Mouse (Mus musculus): ENCODE results near the gene Prss22. TPM values are rescaled to one million over a fixed set of nuclear protein-coding genes. Genes with fewer than 3 reads are reported as not detected.
A peak's percentile ranks its signal among the peaks of the same experiment; 100 is the strongest.

Prss22 gene
- total RNA-seq, 2 experiments from 2014 or later, result not detected

- H3K27ac ChIP-seq, result no peak overlapping the region
- no peak for TF ChIP-seq CTCF (conservative IDR thresholded peaks at IDR 0.05)
Observed at GRCm38 (mm10) chr17:23992789-23993553, 4.9 kb downstream of the Prss22 start.

GRCm38 (mm10) chr17:23989802-23990201 is 8.1 kb downstream of the Prss22 start:
- DNase-seq (ENCODE audit: low spot score in 2 of 2), result no peak
- no peak for TF ChIP-seq CTCF (conservative IDR thresholded peaks at IDR 0.05)
- Histone ChIP-seq H3K27ac (no peak overlapping the region), H3K4me3 (no peak overlapping the region)

More at GRCm38 (mm10) chr17:23992789-23993553, 4.9 kb downstream of the Prss22 start:
- H3K4me3 ChIP-seq, result no peak overlapping the region; the same call in 1 of the 2 replicates
- DNase-seq (ENCODE audit: low spot score in 2 of 2), result no peak

DNA sequence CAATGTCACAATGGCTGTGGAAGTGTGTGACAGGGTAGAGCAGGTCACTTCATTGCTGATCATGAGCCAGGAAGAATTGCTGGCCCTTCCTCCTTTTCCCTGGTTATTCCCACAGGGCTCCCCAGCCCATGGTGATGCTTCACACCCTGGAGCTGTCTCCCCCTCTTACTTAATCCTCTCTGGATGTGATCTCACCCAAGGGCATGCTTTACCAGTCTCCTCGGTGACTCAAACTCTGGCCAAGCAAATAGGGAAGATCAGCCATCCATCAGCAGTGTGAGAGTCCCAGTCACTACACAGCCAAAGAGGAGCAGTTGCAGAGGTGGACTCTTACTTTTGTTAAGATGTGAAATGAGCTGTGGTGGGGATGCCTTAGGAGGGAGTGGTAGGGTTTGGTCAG is 12.9 kb downstream of the Prss22 start:
- no peak for DNase-seq (ENCODE audit: low spot score in 2 of 2)
- TF ChIP-seq CTCF (conservative IDR thresholded peaks at IDR 0.05), result no peak
- Histone ChIP-seq H3K4me3 (no peak overlapping the region), H3K27ac (no peak overlapping the region)

DNA sequence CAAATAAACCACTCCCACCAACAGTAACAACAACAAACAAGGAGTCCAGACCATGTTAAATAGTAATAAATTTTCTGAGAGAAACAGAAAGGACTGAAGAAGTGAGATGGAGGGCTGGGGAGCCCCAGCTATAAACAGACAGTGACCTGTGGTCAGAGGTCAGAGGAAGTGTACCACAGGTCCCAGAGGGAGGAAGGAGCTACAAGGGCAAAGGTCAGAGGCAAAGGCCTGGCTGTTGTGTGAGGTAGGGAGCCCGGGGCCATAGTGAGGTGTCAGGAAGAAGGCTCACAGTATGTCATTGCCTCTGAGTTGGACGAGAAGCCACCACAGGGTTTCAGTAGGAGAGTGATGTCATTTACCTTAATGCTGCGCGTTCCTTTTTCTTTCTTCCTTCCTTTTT is 15.0 kb downstream of the Prss22 start:
- no peak overlapping the region for H3K27ac ChIP-seq
- no peak for DNase-seq (ENCODE audit: low spot score in 2 of 2)
- H3K4me3 ChIP-seq, result no peak overlapping the region
- TF ChIP-seq CTCF (conservative IDR thresholded peaks at IDR 0.05), result no peak

DNA sequence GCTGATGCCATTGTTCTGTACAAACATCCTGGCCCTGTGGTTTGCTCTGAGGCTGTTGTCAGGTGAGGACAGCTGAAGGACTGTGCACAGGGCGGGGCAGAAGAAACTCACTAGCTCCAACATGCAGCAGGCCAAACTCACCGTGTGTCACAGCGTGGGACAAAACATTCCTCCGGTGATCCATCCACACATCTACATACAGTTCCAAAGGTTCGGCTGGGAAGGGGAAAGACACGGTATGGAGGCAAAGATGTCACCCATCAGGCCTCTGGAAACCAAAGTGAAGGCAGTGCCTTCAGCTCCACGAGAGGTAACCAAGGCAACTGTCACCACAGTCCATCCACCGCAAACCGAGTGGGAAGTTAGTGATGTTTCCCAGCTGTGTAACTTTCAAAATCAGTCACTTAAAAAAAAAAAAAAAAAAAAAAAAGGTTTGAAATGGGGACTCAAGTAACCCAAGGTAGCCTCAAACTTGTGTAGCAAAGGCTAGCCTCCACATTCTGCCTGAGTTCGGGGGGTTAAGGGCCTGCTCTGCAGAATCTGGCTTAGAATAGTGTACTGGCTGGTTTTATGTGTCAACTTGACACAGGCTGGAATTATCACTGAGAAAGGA is 17.5 kb downstream of the Prss22 start, which contains the start of gene Prss30:
Gene Prss30, minus strand, starts transcription at position 270 of the 613 bp plus-strand sequence.
- no peak for TF ChIP-seq CTCF (conservative IDR thresholded peaks at IDR 0.05)
- no peak for DNase-seq (ENCODE audit: low spot score in 2 of 2)
- Histone ChIP-seq H3K4me3 (no peak within 1 kb of the TSS), H3K27ac (no peak within 1 kb of the TSS)

DNA sequence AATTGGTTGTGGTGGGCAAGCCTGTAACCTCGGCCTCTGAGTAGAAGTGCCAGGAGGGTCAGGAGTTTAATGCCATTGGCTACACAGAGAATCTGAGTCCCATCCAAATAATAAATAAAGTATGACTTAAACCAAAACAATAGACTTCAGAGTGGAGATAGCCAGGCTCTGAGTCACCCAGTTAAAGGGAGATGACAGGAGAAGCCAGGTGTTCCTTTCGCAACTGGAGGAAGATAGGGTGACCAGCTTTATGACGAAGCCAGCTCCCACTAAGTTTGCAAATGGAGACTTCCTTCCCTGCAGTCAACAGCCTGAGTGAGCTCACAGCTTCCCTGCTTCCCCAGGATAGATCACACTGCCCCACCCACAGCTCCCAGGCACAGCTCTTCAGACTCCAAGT is 18.4 kb downstream of the Prss22 start:
- TF ChIP-seq CTCF (conservative IDR thresholded peaks at IDR 0.05), result no peak
- Histone ChIP-seq H3K27ac (no peak overlapping the region), H3K4me3 (no peak overlapping the region)
- DNase-seq (ENCODE audit: low spot score in 2 of 2), result no peak

DNA sequence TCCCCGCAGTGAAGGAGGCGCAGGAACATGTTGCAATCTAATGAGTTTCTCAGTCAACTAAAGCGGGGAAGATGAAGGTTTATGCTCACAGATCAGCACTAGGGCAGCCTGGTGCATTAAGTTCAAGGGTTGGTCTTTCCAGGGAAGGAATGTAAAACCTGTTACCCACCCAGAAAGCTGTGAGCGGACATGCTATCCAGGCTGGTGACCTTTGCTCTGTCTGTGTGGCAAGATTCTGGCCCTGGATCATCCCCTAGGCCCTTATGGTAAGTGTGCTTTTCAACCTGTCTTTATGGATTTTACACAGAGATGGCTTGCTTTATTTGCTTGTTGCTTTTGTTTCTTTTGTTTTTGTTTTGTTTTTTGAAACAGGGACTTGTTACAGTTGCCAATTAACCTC is 21.2 kb downstream of the Prss22 start:
- H3K27ac ChIP-seq, result no peak overlapping the region
- DNase-seq (ENCODE audit: low spot score in 2 of 2), result no peak
- H3K4me3 ChIP-seq, result no peak overlapping the region
- TF ChIP-seq CTCF (conservative IDR thresholded peaks at IDR 0.05), result no peak

DNA sequence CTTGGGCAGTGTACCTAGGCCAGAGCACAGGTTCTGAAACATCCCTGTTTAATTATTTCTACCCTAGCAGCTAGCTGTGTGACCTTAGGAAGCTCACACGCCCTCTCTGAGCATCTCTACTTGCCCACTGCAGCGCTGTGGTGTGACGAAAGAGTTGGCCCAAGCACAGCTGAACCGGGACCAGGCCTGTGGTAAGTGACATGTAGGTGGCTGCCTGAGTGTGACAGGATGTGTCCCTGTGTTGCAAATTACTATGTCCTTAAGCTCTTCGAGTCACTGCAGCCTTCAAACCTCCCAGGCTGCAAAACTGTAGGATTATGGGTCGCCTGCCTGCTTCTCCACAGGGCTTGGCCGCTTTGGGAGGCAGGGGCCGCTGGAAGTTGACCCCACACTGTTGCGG is 26.6 kb downstream of the Prss22 start:
- Histone ChIP-seq H3K4me3 (no peak overlapping the region), H3K27ac (no peak overlapping the region)
- TF ChIP-seq CTCF (conservative IDR thresholded peaks at IDR 0.05), result no peak
- DNase-seq (ENCODE audit: low spot score in 2 of 2), result no peak

- Histone ChIP-seq H3K27ac (no peak overlapping the region), H3K4me3 (no peak overlapping the region)
- peak; percentile 41 to 76 for DNase-seq (ENCODE audit: low spot score in 2 of 2)
- peak; percentile 80 for TF ChIP-seq CTCF (conservative IDR thresholded peaks at IDR 0.05)
Observed at GRCm38 (mm10) chr17:23969231-23969630, 28.7 kb downstream of the Prss22 start.

DNA sequence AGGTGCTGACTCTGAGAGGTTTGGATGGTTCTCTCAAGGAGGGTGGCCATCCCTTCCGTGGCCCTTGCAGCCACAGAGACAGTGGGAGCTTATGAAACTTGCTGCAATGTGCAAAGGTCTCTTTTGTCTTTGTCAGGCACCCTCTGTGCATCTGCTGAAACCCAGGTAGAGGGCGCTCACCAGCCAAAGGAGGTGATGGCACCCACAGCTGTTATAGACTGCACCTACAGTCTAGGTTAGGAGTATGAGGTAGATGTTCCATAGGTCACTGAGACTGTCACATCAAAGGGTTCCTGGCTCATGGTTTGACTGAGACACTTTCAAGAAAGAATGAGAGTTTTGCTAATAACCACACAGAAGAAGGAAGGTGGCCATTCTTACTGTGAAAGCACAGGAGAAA is 29.1 kb downstream of the Prss22 start:
- no peak for TF ChIP-seq CTCF (conservative IDR thresholded peaks at IDR 0.05)
- no peak for DNase-seq (ENCODE audit: low spot score in 2 of 2)
- Histone ChIP-seq H3K27ac (no peak overlapping the region), H3K4me3 (no peak overlapping the region)

GRCm38 (mm10) chr17:23966658-23967401 is 31.1 kb downstream of the Prss22 start:
- no peak overlapping the region for H3K4me3 ChIP-seq
- no peak for TF ChIP-seq CTCF (conservative IDR thresholded peaks at IDR 0.05)
- DNase-seq (ENCODE audit: low spot score in 2 of 2), result no peak
- H3K27ac ChIP-seq, result no peak overlapping the region

DNA sequence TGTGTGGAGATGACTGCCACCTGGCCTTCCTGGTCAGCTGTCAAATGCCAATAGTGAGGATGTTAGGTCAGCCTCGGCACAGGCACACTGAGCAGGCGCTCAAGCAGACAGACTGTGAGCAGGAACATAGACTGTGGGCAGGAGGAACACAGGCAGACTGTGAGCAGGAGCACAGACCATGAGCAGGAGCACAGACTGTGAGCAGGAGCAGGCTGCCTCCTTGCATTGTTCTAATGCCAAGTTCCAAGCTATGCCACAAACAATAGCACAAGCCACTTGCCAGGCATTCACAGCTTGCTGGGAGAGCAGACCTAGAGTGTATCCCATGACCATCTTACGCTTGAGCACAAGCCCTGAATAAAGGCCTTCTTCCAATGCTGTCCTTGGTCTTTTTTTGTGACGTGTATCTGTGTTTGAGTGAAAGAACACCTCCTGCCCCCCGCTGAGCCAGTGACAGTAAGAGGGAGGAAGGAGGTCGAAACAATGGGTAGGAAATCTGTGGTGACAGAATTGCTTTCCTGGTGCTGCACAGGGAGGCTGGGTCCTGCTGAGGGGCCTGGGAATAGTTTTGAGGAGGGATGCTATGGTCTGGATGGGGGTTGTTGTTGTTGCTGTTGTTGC is 32.0 kb downstream of the Prss22 start:
- H3K27ac ChIP-seq, result peak overlapping the region; percentile 69
- TF ChIP-seq CTCF (conservative IDR thresholded peaks at IDR 0.05), result no peak

More for the DNA sequence above, 32.0 kb downstream of the Prss22 start:
- H3K4me3 ChIP-seq, result no peak overlapping the region
- DNase-seq (ENCODE audit: low spot score in 2 of 2), result peak in 1 of 2 experiments; percentile 10
